Mouse (Mus musculus) inflammation-experienced regulatory T-cells, adult 6 months (primary cell): ENCODE data around the gene Draxin. TPM values are rescaled to one million over a fixed set of nuclear protein-coding genes. Genes with fewer than 3 reads are reported as not detected.
A peak's percentile ranks its signal among the peaks of the same experiment; 100 is the strongest.
"Not testable (repeated sequence)": the region's sequence is repeated elsewhere in the genome, so short reads cannot be mapped to it uniquely, and the experiment has no call there.

Source experiments
- ATAC-seq: one replicate; pipeline ENCODE4 v1.8.0; 2017
- polyA plus RNA-seq, 3 experiments: library from polyadenylated mRNA; unstranded; fragments of 100-300 nt; shearing (Covaris generic); gene quantifications; one replicate each; pipeline ENCODE4 v1.2.1; 2017

Draxin gene
- polyA plus RNA-seq, 3 experiments from 2014 or later: not detected

GRCm38 (mm10) chr4:148151267-148152168 lies 21.0 kb upstream of the Draxin start, which contains the start of gene Fbxo6:
TSS of gene Fbxo6 (minus strand) at chr4:148152140.
- peak; percentile 92 for ATAC-seq

- ATAC-seq: peak; percentile 5
Observed at GRCm38 (mm10) chr4:148150953-148151266, 20.4 kb upstream of the Draxin start.

- no peak for ATAC-seq
Observed at GRCm38 (mm10) chr4:148150242-148150641, 19.7 kb upstream of the Draxin start.

GRCm38 (mm10) chr4:148149540-148149939 lies 19.0 kb upstream of the Draxin start:
- no peak for ATAC-seq

- ATAC-seq: no peak
Observed at GRCm38 (mm10) chr4:148147714-148148113, 17.2 kb upstream of the Draxin start.

- no peak for ATAC-seq
Observed at GRCm38 (mm10) chr4:148143721-148144120, 13.2 kb upstream of the Draxin start.

- ATAC-seq: peak; percentile 88
Observed at GRCm38 (mm10) chr4:148140098-148141011, 9.9 kb upstream of the Draxin start.

GRCm38 (mm10) chr4:148139767-148140097 lies 9.2 kb upstream of the Draxin start:
- ATAC-seq: peak; percentile 30

GRCm38 (mm10) chr4:148137503-148137902 lies 7.0 kb upstream of the Draxin start:
- ATAC-seq: no peak

GRCm38 (mm10) chr4:148134988-148135387 lies 4.5 kb upstream of the Draxin start:
- no peak for ATAC-seq

- no peak for ATAC-seq
Observed at GRCm38 (mm10) chr4:148131497-148132081, 1.1 kb upstream of the Draxin start.

- ATAC-seq: no peak
Observed at GRCm38 (mm10) chr4:148130133-148130532, 365 bp downstream of the Draxin start, which contains the start of gene Mad2l2. TSS of gene Mad2l2 (plus strand) at chr4:148130384.

- ATAC-seq: no peak
Observed at GRCm38 (mm10) chr4:148128672-148129071, 1.8 kb downstream of the Draxin start.

- no peak for ATAC-seq
Observed at GRCm38 (mm10) chr4:148128241-148128640, 2.3 kb downstream of the Draxin start.

GRCm38 (mm10) chr4:148122694-148123066 lies 7.8 kb downstream of the Draxin start:
- ATAC-seq: no peak

- no peak for ATAC-seq
Observed at GRCm38 (mm10) chr4:148121982-148122693, 8.4 kb downstream of the Draxin start.

GRCm38 (mm10) chr4:148121362-148121761 lies 9.1 kb downstream of the Draxin start:
- ATAC-seq: no peak

- ATAC-seq: no peak
Observed at GRCm38 (mm10) chr4:148120555-148120954, 9.9 kb downstream of the Draxin start.

- not testable (repeated sequence) for ATAC-seq
Observed at GRCm38 (mm10) chr4:148119578-148119977, 10.9 kb downstream of the Draxin start.

- ATAC-seq: no peak
Observed at GRCm38 (mm10) chr4:148117392-148117791, 13.1 kb downstream of the Draxin start.

- no peak for ATAC-seq
Observed at GRCm38 (mm10) chr4:148116657-148117056, 13.8 kb downstream of the Draxin start.

GRCm38 (mm10) chr4:148115467-148115866 lies 15.0 kb downstream of the Draxin start:
- peak; percentile 33 for ATAC-seq
